Mouse (Mus musculus): Measurements from ENCODE around the gene Zfp189.

DNA sequence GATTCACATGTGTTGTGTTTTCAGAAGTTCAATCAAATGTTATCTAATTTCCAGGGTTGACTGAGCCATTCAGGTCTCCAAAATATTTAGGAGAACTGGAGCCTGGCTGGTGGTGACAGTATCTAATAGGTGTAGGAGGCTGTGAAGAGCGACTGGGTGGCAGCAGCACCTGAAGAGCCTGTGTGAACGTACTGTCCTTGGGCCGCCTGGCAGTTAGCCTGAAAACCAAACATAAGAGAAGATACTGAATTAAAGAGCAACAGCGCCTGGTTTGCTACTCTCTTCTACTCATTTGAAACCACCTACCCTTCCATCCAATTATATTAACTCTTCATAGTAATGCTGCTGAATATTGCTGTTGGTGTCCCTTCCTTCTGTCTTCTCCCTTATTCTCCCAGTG is 15.7 kb downstream of the Zfp189 start:
- TF ChIP-seq CTCF (IDR thresholded peaks at IDR 0.05; ENCODE audit: extremely low read depth, insufficient read length, insufficient replicate concordance, low read depth, low read length) (no peak), POLR2A (IDR thresholded peaks at IDR 0.05; ENCODE audit: low read depth, low read length) (no peak)
